Mouse (Mus musculus): ENCODE measurements at regions not wholly inside any gene's neighbourhood (a gene's known extent, or its start where the extent isn't known, plus 50 kb on each side); places are given as distances from the start of the nearest gene placed in this dataset.

- no peak for TF ChIP-seq CTCF (IDR thresholded peaks at IDR 0.05; ENCODE audit: borderline replicate concordance, insufficient read depth, low read depth, low read length)
- TF ChIP-seq POLR2A (IDR thresholded peaks at IDR 0.05; ENCODE audit: borderline replicate concordance, insufficient read depth, low read length) = no peak
These were observed 182.3 kb upstream of the Ankrd55 start for GRCm38 (mm10) chr13:112105953-112106352.

Measured in cerebellum, adult 2 months (tissue).